In the genomic region with DNA sequence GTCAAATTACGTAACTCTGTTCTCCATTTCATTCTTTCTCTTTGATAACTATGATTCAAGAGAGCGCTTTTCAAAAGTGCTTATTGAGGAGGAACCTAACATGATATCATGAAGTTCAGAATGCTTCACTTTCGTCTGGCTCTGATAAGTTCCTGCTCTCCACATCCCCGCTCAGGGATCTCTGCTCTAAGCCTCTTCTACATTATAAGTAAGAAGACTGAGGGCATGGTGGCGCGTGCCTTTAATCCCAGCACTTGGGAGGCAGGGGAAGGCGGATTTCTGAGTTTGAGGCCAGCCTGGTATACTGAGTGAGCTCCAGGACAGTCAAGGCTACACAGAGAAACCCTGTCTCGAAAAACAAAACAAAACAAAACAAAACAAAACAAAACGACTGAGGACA, we compare ENCODE assay signal across 9 mouse cellular contexts. TPM values are rescaled to one million over a fixed set of nuclear protein-coding genes. Genes with fewer than 3 reads are reported as not detected.
DNase-seq lines count a peak whose midpoint lies in the region; ATAC-seq and TF ChIP-seq lines count a peak whose summit lies in the region.
"Had no signal": no experiment of that assay in that cellular context is flagged by ENCODE, and none has a peak within 500 bp of the region (broad histone marks: within the 10 kb centered on the region; RNA-seq: fewer than 3 reads in every experiment).

No protein-coding gene starts in this region.

- peak overlapping the region; percentile 42; the same call in 1 of the 2 replicates for H3K9ac ChIP-seq in ES-Bruce4 (ENCODE audit: low read depth, poor library complexity, severe bottlenecking)
- peak overlapping the region; percentile 76 for H3K9ac ChIP-seq in embryonic facial prominence, embryonic 12.5 days
- H3K9ac ChIP-seq in intestine, embryonic 15.5 days: peak overlapping the region; percentile 86
- H3K9ac ChIP-seq in lung, embryonic 16.5 days (ENCODE audit: low read length): peak overlapping the region; percentile 93

- no peak for TF ChIP-seq EP300 in ES-Bruce4 (IDR thresholded peaks at IDR 0.05; ENCODE audit: insufficient read depth, low read depth, low read length)

- no peak for TF ChIP-seq POLR2A in ES-Bruce4 (IDR thresholded peaks at IDR 0.05; ENCODE audit: insufficient read depth, low read length)

- no peak for ATAC-seq in embryonic facial prominence, embryonic 12.5 days (ENCODE audit: insufficient number of reproducible peaks, insufficient read depth, low FRiP score, low TSS enrichment)
- ATAC-seq in intestine, embryonic 15.5 days: no peak
- ATAC-seq in lung, embryonic 16.5 days (ENCODE audit: low read depth): 0 out of 2 replicates have a peak, but pooled peaks have one; percentile 3

- TF ChIP-seq CTCF in ES-Bruce4 (IDR thresholded peaks at IDR 0.05; ENCODE audit: low read depth, low read length): no peak

- H3K27me3 ChIP-seq in ES-Bruce4 (ENCODE audit: control insufficient read depth, insufficient read depth, low read length, poor library complexity, severe bottlenecking): no peaks in the 10 kb centered on the region
- H3K27me3 ChIP-seq in embryonic facial prominence, embryonic 12.5 days: no peaks in the 10 kb centered on the region
- H3K27me3 ChIP-seq in intestine, embryonic 15.5 days (replicated peaks): no peaks in the 10 kb centered on the region
- no peaks in the 10 kb centered on the region for H3K27me3 ChIP-seq in lung, embryonic 16.5 days (ENCODE audit: control insufficient read depth, insufficient read depth, low read depth, low read length)
- H3K27me3 ChIP-seq: Patski had no signal

- WGBS in embryonic facial prominence, embryonic 12.5 days: 20% methylated on average over 9 of the region's 9 CpGs
- WGBS in intestine, embryonic 15.5 days: 19% methylated on average over 9 of the region's 9 CpGs
- WGBS in lung, embryonic 16.5 days: 13% methylated on average over 9 of the region's 9 CpGs

- no peak overlapping the region for H3K27ac ChIP-seq in ES-Bruce4 (ENCODE audit: insufficient read depth, low read length)
- H3K27ac ChIP-seq in embryonic facial prominence, embryonic 12.5 days: peak overlapping the region; percentile 78; the same call in 1 of the 2 replicates
- no peak overlapping the region for H3K27ac ChIP-seq in intestine, embryonic 15.5 days
- no peak overlapping the region for H3K27ac ChIP-seq in lung, embryonic 16.5 days (ENCODE audit: low read length)

- no peaks in the 10 kb centered on the region for H3K9me3 ChIP-seq in ES-Bruce4 (replicated peaks; ENCODE audit: control insufficient read depth, insufficient read depth, low read length, poor library complexity, severe bottlenecking)
- no peaks in the 10 kb centered on the region for H3K9me3 ChIP-seq in embryonic facial prominence, embryonic 12.5 days
- no peaks in the 10 kb centered on the region for H3K9me3 ChIP-seq in intestine, embryonic 15.5 days
- H3K9me3 ChIP-seq in lung, embryonic 16.5 days (ENCODE audit: control insufficient read depth, low read length): no peaks in the 10 kb centered on the region

- H3K4me1 ChIP-seq in ES-Bruce4 (ENCODE audit: control insufficient read depth, insufficient read depth, low read length): no peaks in the 10 kb centered on the region
- peaks cover 16% of the 10 kb centered on the region; the same call in 1 of the 2 replicates for H3K4me1 ChIP-seq in embryonic facial prominence, embryonic 12.5 days
- H3K4me1 ChIP-seq in intestine, embryonic 15.5 days (replicated peaks): no peaks in the 10 kb centered on the region; the same call in 1 of the 2 replicates
- peaks cover 9% of the 10 kb centered on the region; the same call in 1 of the 2 replicates for H3K4me1 ChIP-seq in lung, embryonic 16.5 days (replicated peaks; ENCODE audit: control insufficient read depth, insufficient read depth, low read length)

- DNase-seq in cerebellum, adult 11 months: peak; percentile 9
- DNase-seq in cerebellum, adult 9-11 months: no peak
- DNase-seq in frontal cortex, postnatal 25 days (ENCODE audit: low spot score in 2 of 2): no peak
- no peak for DNase-seq in ovary, postnatal 36 days (ENCODE audit: low spot score)

- no peaks in the 10 kb centered on the region for H3K36me3 ChIP-seq in ES-Bruce4 (ENCODE audit: control insufficient read depth, insufficient read depth, low read length, poor library complexity, severe bottlenecking)
- H3K36me3 ChIP-seq in embryonic facial prominence, embryonic 12.5 days: no peaks in the 10 kb centered on the region
- H3K36me3 ChIP-seq in intestine, embryonic 15.5 days: no peaks in the 10 kb centered on the region
- 0 out of 2 replicates have a peak, but pooled peaks cover 3% of the 10 kb centered on the region for H3K36me3 ChIP-seq in lung, embryonic 16.5 days (ENCODE audit: control insufficient read depth, insufficient read depth, low read length)

- no peak overlapping the region for H3K4me3 ChIP-seq in ES-Bruce4 (ENCODE audit: low read depth, low read length)
- peak overlapping the region; percentile 70 for H3K4me3 ChIP-seq in embryonic facial prominence, embryonic 12.5 days
- peak overlapping the region; percentile 96 for H3K4me3 ChIP-seq in intestine, embryonic 15.5 days (replicated peaks)
- H3K4me3 ChIP-seq in lung, embryonic 16.5 days (ENCODE audit: low read length): peak overlapping the region; percentile 91

- H3K4me2 ChIP-seq in embryonic facial prominence, embryonic 12.5 days (replicated peaks): peak overlapping the region; percentile 84
- peak overlapping the region; percentile 78 for H3K4me2 ChIP-seq in intestine, embryonic 15.5 days (replicated peaks)
- H3K4me2 ChIP-seq in lung, embryonic 16.5 days (ENCODE audit: low read depth, low read length): peak overlapping the region; percentile 74

RNA-seq across cellular contexts. Expression of gene Stx18, which starts 0.3 kb away (rescaled TPM):
- 15.3 and 17.6 TPM in 2 replicates for polyA plus RNA-seq in ES-Bruce4 (2011; ENCODE audit: insufficient read depth, insufficient read length, low read depth, missing spikeins)
- polyA plus RNA-seq in embryonic facial prominence, embryonic 12.5 days (2016; fragmentation: Nextera tagmentation; extraction: Ambion mirVana): 53.0 and 54.6 TPM in 2 replicates
- polyA plus RNA-seq in intestine, embryonic 15.5 days (2015; fragmentation: Nextera tagmentation; extraction: Ambion mirVana): 38.5 and 39.2 TPM in 2 replicates
- polyA plus RNA-seq in lung, embryonic 16.5 days (2015; fragmentation: Nextera tagmentation; extraction: Ambion mirVana): 40.4 and 41.3 TPM in 2 replicates

Comparison
In these comparisons a context has a peak if more than half of its experiments do, and no peak if none do; other contexts are left out.
1. H3K9ac ChIP-seq: peak in every context shown above with its lines; median percentile 93 in lung, embryonic 16.5 days; 86 in intestine, embryonic 15.5 days; 76 in embryonic facial prominence, embryonic 12.5 days; 42 in ES-Bruce4.